Mouse (Mus musculus) stomach, postnatal 0 days (tissue): ENCODE measurements around the gene AY074887. TPM values are rescaled to one million over a fixed set of nuclear protein-coding genes. Genes with fewer than 3 reads are reported as not detected.

ENCODE experiments used
- ATAC-seq: fragments of 200-750 bp; cut with Nextera tagmentation; 2 replicates; pipeline ENCODE4 v1.8.0; 2017; ENCODE audit not compliant: low FRiP score, low TSS enrichment
- DNase-seq: peaks from one replicate; pipeline ENCODE4 v3.0.0-alpha.2; 2016; ENCODE audit warnings: low spot score
- H3K27ac ChIP-seq: fragments of 300-500 bp; sonication (generic); replicated peaks from 2 replicates; pipeline ENCODE4 v1.5.1; 2014; ENCODE audit warnings: mild to moderate bottlenecking, control low read depth
- H3K27me3 ChIP-seq: fragments of 300-500 bp; sonication (generic); 2 replicates; pipeline ENCODE4 v1.6.1; 2014; ENCODE audit warnings: low read length; ENCODE audit not compliant: control insufficient read depth, insufficient read depth
- H3K36me3 ChIP-seq: fragments of 300-500 bp; sonication (generic); 2 replicates; pipeline ENCODE4 v1.6.1; 2014; ENCODE audit warnings: low read length, mixed read lengths; ENCODE audit not compliant: control insufficient read depth, insufficient read depth
- H3K4me1 ChIP-seq: fragments of 300-500 bp; sonication (generic); replicated peaks from 2 replicates; pipeline ENCODE4 v1.6.1; 2014; ENCODE audit warnings: antibody characterized with exemption; ENCODE audit not compliant: control insufficient read depth, insufficient read depth
- H3K4me2 ChIP-seq: fragments of 300-500 bp; sonication (generic); replicated peaks from 2 replicates; pipeline ENCODE4 v1.6.1; 2014; ENCODE audit warnings: low read depth, mild to moderate bottlenecking, control low read depth, moderate library complexity
- H3K4me3 ChIP-seq: fragments of 300-500 bp; sonication (generic); 2 replicates; pipeline ENCODE4 v1.5.1; 2014; ENCODE audit warnings: low read depth, low read length, control low read depth
- H3K9ac ChIP-seq: fragments of 300-500 bp; sonication (generic); 2 replicates; pipeline ENCODE4 v1.6.1; 2014; ENCODE audit warnings: mild to moderate bottlenecking, low read length, control low read depth, mixed read lengths
- H3K9me3 ChIP-seq: fragments of 300-500 bp; sonication (generic); 2 replicates; pipeline ENCODE4 v1.6.1; 2016; ENCODE audit warnings: low read length; ENCODE audit not compliant: control insufficient read depth
- CTCF ChIP-seq: IDR thresholded peaks from 2 replicates; pipeline ENCODE4 v1.5.1; 2016; ENCODE audit warnings: antibody characterized with exemption, low read depth, mild to moderate bottlenecking, moderate library complexity
- EP300 ChIP-seq: optimal IDR thresholded peaks from 2 replicates; pipeline ENCODE3; 2016; ENCODE audit warnings: antibody characterized with exemption
- WGBS: fragments of 180-500 bp; shearing (Covaris S2); extraction: QIAGEN DNeasy Blood & Tissue Kit; methylation state at CpG from one replicate; pipeline ENCODE4 v1.1.7; 2014; 5-methylcytosine and 5-hydroxymethylcytosine counted together
- polyA plus RNA-seq: library from polyadenylated mRNA; unstranded; fragments of >200 nt; fragmentation: Nextera tagmentation; extraction: Ambion mirVana; gene quantifications from 2 replicates; pipeline ENCODE4 v1.2.1, GENCODE M21; 2015

The AY074887 gene
- polyA plus RNA-seq, 1 experiment from 2014 or later: 0.25 TPM

- ATAC-seq (no peak), DNase-seq (no peak)
- Histone ChIP-seq H3K4me2 (no peak overlapping the region), H3K27ac (no peak overlapping the region), H3K4me3 (no peak overlapping the region), H3K36me3 (peaks cover 6% of the 10 kb centered on the region; the same call in 1 of the 2 replicates), H3K9me3 (no peaks in the 10 kb centered on the region), H3K27me3 (no peaks in the 10 kb centered on the region), H3K4me1 (no peaks in the 10 kb centered on the region), H3K9ac (no peak overlapping the region)
- no peak for TF ChIP-seq EP300
These were observed 1.3 kb downstream of the AY074887 start for GRCm38 (mm10) chr9:54949465-54949864.

DNA sequence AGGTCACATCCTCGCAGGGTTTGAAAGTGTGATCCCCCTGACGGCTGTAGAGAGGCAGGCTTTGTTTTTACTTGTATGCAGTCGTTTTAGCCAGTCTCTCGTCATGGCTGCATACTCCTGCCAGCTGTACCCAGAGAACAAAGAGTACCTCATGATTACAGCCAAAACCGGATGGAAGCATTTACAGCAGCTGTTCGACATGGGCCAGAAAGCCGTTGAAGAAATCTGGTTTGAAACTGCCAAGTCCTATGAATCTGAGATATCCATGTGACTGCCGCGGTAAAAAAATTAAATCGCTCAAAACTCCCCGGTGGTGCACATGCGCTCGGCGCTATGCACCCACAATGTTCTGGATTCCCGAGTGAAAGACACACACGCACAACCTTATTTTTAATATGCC, 4.5 kb downstream of the AY074887 start:
- no peak for DNase-seq
- Histone ChIP-seq H3K4me1 (no peaks in the 10 kb centered on the region), H3K9me3 (no peaks in the 10 kb centered on the region), H3K4me3 (no peak overlapping the region), H3K36me3 (no peaks in the 10 kb centered on the region), H3K27ac (no peak overlapping the region), H3K27me3 (no peaks in the 10 kb centered on the region), H3K9ac (no peak overlapping the region), H3K4me2 (no peak overlapping the region)
- WGBS: 71% methylated on average over 16 of the region's 16 CpGs
- ATAC-seq: no peak
- TF ChIP-seq CTCF (no peak), EP300 (no peak)

DNA sequence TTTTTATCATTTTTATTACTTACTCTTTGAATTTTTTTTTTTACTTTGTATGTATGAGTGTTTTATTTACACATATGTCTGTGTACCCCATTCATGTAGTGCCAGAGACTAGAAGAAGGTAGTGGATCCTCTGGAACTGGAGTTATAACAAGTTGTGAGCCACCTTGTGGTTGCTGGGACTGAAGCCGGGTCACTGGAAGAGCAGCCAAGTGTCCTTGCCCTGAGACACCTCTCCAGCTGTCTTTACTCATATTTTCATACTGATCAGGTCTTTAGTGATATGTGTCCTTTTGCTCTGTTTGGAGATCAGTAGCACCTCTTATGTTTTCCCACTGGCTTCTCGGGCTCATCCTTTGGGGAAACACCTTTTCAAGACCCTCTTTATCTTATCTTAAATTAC, 6.3 kb downstream of the AY074887 start:
- Histone ChIP-seq H3K27ac (no peak overlapping the region), H3K9me3 (no peaks in the 10 kb centered on the region), H3K36me3 (no peaks in the 10 kb centered on the region), H3K27me3 (no peaks in the 10 kb centered on the region), H3K4me3 (no peak overlapping the region), H3K4me2 (no peak overlapping the region), H3K4me1 (no peaks in the 10 kb centered on the region), H3K9ac (no peak overlapping the region)
- no peak for TF ChIP-seq EP300
- TF ChIP-seq CTCF: peak; percentile 18; the same call in 1 of the 2 replicates
- ATAC-seq (no peak), DNase-seq (no peak)
- 70% methylated on average over 2 of the region's 2 CpGs for WGBS

DNA sequence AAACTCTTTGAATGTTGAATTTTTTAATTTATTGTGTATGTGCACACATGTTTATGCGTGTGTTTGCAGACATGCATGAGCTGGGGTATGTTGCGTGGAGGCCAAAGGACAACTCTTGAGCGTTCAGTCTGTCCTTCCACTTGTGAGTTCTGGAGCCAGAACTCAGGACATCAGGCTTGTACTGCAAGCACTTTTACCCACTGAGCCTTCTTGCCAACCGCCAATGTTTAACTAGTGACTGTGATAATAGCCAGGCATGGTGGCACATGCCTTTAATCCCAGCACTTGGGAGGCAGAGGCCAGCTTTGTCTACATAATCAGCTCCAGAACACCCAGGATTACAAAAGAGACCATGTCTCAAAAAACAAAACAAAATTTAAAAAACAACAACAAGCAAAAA, 8.7 kb downstream of the AY074887 start:
- Histone ChIP-seq H3K27ac (no peak overlapping the region), H3K4me1 (no peaks in the 10 kb centered on the region), H3K4me2 (no peak overlapping the region), H3K36me3 (no peaks in the 10 kb centered on the region), H3K4me3 (no peak overlapping the region), H3K27me3 (no peaks in the 10 kb centered on the region), H3K9me3 (no peaks in the 10 kb centered on the region), H3K9ac (no peak overlapping the region)
- no peak for ATAC-seq
- DNase-seq: no peak
- TF ChIP-seq CTCF (no peak), EP300 (no peak)
- WGBS: 84% methylated on average over 4 of the region's 4 CpGs

DNA sequence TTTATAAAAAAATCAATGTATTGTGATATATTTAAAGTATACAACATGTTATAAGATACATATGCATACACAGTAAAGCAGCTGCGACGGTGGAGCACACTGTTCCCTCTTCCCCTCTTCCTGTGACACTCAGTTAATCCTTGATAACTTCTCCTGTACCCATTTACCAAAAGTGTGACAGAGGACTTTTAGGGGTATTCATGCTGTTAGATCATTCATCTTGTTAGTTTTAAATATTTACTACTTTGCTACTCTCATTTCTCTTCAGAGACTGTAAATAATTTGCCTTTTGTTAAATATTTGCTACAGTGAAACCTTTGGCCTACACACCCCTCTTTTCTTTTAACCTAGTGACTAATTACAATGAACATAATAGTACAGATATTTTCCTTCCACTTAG, 18.4 kb downstream of the AY074887 start:
- H3K4me2 ChIP-seq: no peak overlapping the region
- H3K27me3 ChIP-seq: no peaks in the 10 kb centered on the region
- no peak overlapping the region for H3K9ac ChIP-seq
- H3K4me1 ChIP-seq: no peaks in the 10 kb centered on the region
- TF ChIP-seq EP300 (no peak), CTCF (no peak)
- ATAC-seq: no peak
- no peak for DNase-seq
- 69% methylated on average over 2 of the region's 2 CpGs for WGBS
- no peaks in the 10 kb centered on the region for H3K9me3 ChIP-seq
- H3K4me3 ChIP-seq: no peak overlapping the region
- no peak overlapping the region for H3K27ac ChIP-seq
- H3K36me3 ChIP-seq: no peaks in the 10 kb centered on the region

- WGBS: 8% methylated on average over 1 of the region's 1 CpGs
- no peak for ATAC-seq
- no peak overlapping the region for H3K4me2 ChIP-seq
These were observed 19.0 kb downstream of the AY074887 start for GRCm38 (mm10) chr9:54931765-54932164.

More at GRCm38 (mm10) chr9:54931765-54932164, 19.0 kb downstream of the AY074887 start:
- H3K4me3 ChIP-seq: no peak overlapping the region
- no peak overlapping the region for H3K9ac ChIP-seq
- TF ChIP-seq EP300 (no peak), CTCF (peak; percentile 42)
- no peaks in the 10 kb centered on the region for H3K36me3 ChIP-seq
- H3K27ac ChIP-seq: no peak overlapping the region
- H3K4me1 ChIP-seq: no peaks in the 10 kb centered on the region
- no peaks in the 10 kb centered on the region for H3K9me3 ChIP-seq
- no peaks in the 10 kb centered on the region for H3K27me3 ChIP-seq
- no peak for DNase-seq
